Mouse (Mus musculus): ENCODE results near the gene Pdk1.

- TF ChIP-seq CTCF (IDR thresholded peaks at IDR 0.05; ENCODE audit: borderline replicate concordance, extremely low read depth, insufficient read depth, insufficient read length) (no peak), POLR2A (IDR thresholded peaks at IDR 0.05; ENCODE audit: borderline replicate concordance, extremely low read depth, insufficient read depth, insufficient read length, poor library complexity, severe bottlenecking) (no peak)
Observed at GRCm38 (mm10) chr2:71867480-71867879, 5.5 kb upstream of the Pdk1 start.
